In genomic region chr2:152753944-152754711, GRCm38 (mm10) we compare ENCODE assay signal across 8 mouse cellular contexts. TPM values are rescaled to one million over a fixed set of nuclear protein-coding genes. Genes with fewer than 3 reads are reported as not detected.
DNase-seq lines count a peak whose midpoint lies in the region; ATAC-seq lines count a peak whose summit lies in the region.

Gene Cox4i2, plus strand, starts transcription at chr2:152754173.

- H3K4me2 ChIP-seq in forebrain, embryonic 13.5 days = peak within 1 kb of the TSS; percentile 54
- H3K4me2 ChIP-seq in hindbrain, embryonic 14.5 days (replicated peaks) = peak within 1 kb of the TSS; percentile 47
- peak within 1 kb of the TSS; percentile 67 for H3K4me2 ChIP-seq in lung, embryonic 16.5 days (ENCODE audit: low read depth, low read length)
- peak within 1 kb of the TSS; percentile 53 for H3K4me2 ChIP-seq in stomach, embryonic 15.5 days

- H3K27me3 ChIP-seq in forebrain, embryonic 13.5 days = 0 out of 2 replicates have a peak, but pooled peaks cover 10% of the 10 kb centered on the region
- H3K27me3 ChIP-seq in hindbrain, embryonic 14.5 days (ENCODE audit: control insufficient read depth, insufficient read depth, low read length) = no peaks in the 10 kb centered on the region
- H3K27me3 ChIP-seq in lung, embryonic 16.5 days (ENCODE audit: control insufficient read depth, insufficient read depth, low read depth, low read length) = no peaks in the 10 kb centered on the region; the same call in 1 of the 2 replicates
- no peaks in the 10 kb centered on the region for H3K27me3 ChIP-seq in stomach, embryonic 15.5 days (replicated peaks)

- peak within 1 kb of the TSS; percentile 31 for H3K9ac ChIP-seq in forebrain, embryonic 13.5 days
- peak within 1 kb of the TSS; percentile 28; the same call in 1 of the 2 replicates for H3K9ac ChIP-seq in hindbrain, embryonic 14.5 days
- peak within 1 kb of the TSS; percentile 61 for H3K9ac ChIP-seq in lung, embryonic 16.5 days (ENCODE audit: low read length)
- no peak within 1 kb of the TSS for H3K9ac ChIP-seq in stomach, embryonic 15.5 days

- no peak within 1 kb of the TSS for H3K27ac ChIP-seq in forebrain, embryonic 13.5 days
- H3K27ac ChIP-seq in hindbrain, embryonic 14.5 days = no peak within 1 kb of the TSS
- no peak within 1 kb of the TSS for H3K27ac ChIP-seq in lung, embryonic 16.5 days (ENCODE audit: low read length)
- no peak within 1 kb of the TSS for H3K27ac ChIP-seq in stomach, embryonic 15.5 days

- ATAC-seq in forebrain, embryonic 13.5 days = no peak; the same call in 1 of the 2 replicates
- no peak for ATAC-seq in hindbrain, embryonic 14.5 days (ENCODE audit: low FRiP score)
- peak; percentile 59 for ATAC-seq in lung, embryonic 16.5 days (ENCODE audit: low read depth)
- peak; percentile 25; the same call in 1 of the 2 replicates for ATAC-seq in stomach, embryonic 15.5 days (ENCODE audit: insufficient read depth, low FRiP score, low read depth)

- 1% methylated on average over 30 of the region's 30 CpGs for WGBS in forebrain, embryonic 13.5 days
- 2% methylated on average over 30 of the region's 30 CpGs for WGBS in hindbrain, embryonic 14.5 days
- WGBS in lung, embryonic 16.5 days = 5% methylated on average over 30 of the region's 30 CpGs
- WGBS in stomach, embryonic 15.5 days = 5% methylated on average over 30 of the region's 30 CpGs

- peak within 1 kb of the TSS; percentile 20 for H3K4me3 ChIP-seq in forebrain, embryonic 13.5 days
- peak within 1 kb of the TSS; percentile 11 for H3K4me3 ChIP-seq in hindbrain, embryonic 14.5 days (replicated peaks; ENCODE audit: low read length)
- peak within 1 kb of the TSS; percentile 46 for H3K4me3 ChIP-seq in lung, embryonic 16.5 days (ENCODE audit: low read length)
- H3K4me3 ChIP-seq in stomach, embryonic 15.5 days (replicated peaks) = peak within 1 kb of the TSS; percentile 23

- DNase-seq in ZHBTc4 (ENCODE audit: low read depth, low spot score) = peak; percentile 51
- no peak for DNase-seq in hindbrain, embryonic 14.5 days (ENCODE audit: low spot score)
- DNase-seq in layer of hippocampus, postnatal 14 days (ENCODE audit: low spot score in 2 of 2) = no peak
- no peak for DNase-seq in adrenal gland, postnatal 25 days
- DNase-seq in gastrocnemius, adult 18-20 months (ENCODE audit: low spot score) = no peak

- H3K4me1 ChIP-seq in forebrain, embryonic 13.5 days = peaks cover 12% of the 10 kb centered on the region
- peaks cover 12% of the 10 kb centered on the region; the same call in 1 of the 2 replicates for H3K4me1 ChIP-seq in hindbrain, embryonic 14.5 days (replicated peaks; ENCODE audit: control insufficient read depth, insufficient read depth, low read length)
- H3K4me1 ChIP-seq in lung, embryonic 16.5 days (replicated peaks; ENCODE audit: control insufficient read depth, insufficient read depth, low read length) = peaks cover 19% of the 10 kb centered on the region
- H3K4me1 ChIP-seq in stomach, embryonic 15.5 days = peaks cover 14% of the 10 kb centered on the region; the same call in 1 of the 2 replicates

- H3K9me3 ChIP-seq in forebrain, embryonic 13.5 days (replicated peaks) = no peaks in the 10 kb centered on the region
- no peaks in the 10 kb centered on the region for H3K9me3 ChIP-seq in hindbrain, embryonic 14.5 days (ENCODE audit: control insufficient read depth, low read length)
- H3K9me3 ChIP-seq in lung, embryonic 16.5 days (ENCODE audit: control insufficient read depth, low read length) = no peaks in the 10 kb centered on the region
- no peaks in the 10 kb centered on the region for H3K9me3 ChIP-seq in stomach, embryonic 15.5 days

- H3K36me3 ChIP-seq in forebrain, embryonic 13.5 days (ENCODE audit: poor library complexity, severe bottlenecking) = no peaks in the 10 kb centered on the region
- H3K36me3 ChIP-seq in hindbrain, embryonic 14.5 days (replicated peaks; ENCODE audit: control insufficient read depth, insufficient read depth) = no peaks in the 10 kb centered on the region
- H3K36me3 ChIP-seq in lung, embryonic 16.5 days (ENCODE audit: control insufficient read depth, insufficient read depth, low read length) = no peaks in the 10 kb centered on the region
- no peaks in the 10 kb centered on the region for H3K36me3 ChIP-seq in stomach, embryonic 15.5 days

RNA-seq across cellular contexts. Expression of gene Cox4i2, which starts in this region (rescaled TPM):
- 4.4 and 4.8 TPM in 2 replicates for polyA plus RNA-seq in forebrain, embryonic 13.5 days (2015; fragmentation: Nextera tagmentation; extraction: Ambion mirVana)
- polyA plus RNA-seq in hindbrain, embryonic 14.5 days (2014; fragmentation: Nextera tagmentation; extraction: Ambion mirVana) = 5.8 TPM in 2 replicates
- polyA plus RNA-seq in lung, embryonic 16.5 days (2015; fragmentation: Nextera tagmentation; extraction: Ambion mirVana) = 99.6 and 104 TPM in 2 replicates
- polyA plus RNA-seq in stomach, embryonic 15.5 days (2015; fragmentation: Nextera tagmentation; extraction: Ambion mirVana) = 19.0 and 19.5 TPM in 2 replicates
- 1 to 10 TPM; 2.9 to 3.6 TPM for total RNA-seq in layer of hippocampus, postnatal 14 days (2021)
- 4.2 and 4.3 TPM in 2 replicates for total RNA-seq in adrenal gland, postnatal 25 days (2021)
- 1 to 10 TPM; 2.6 to 3.5 TPM for total RNA-seq in gastrocnemius, adult 18-20 months (2021)

Comparison
In these comparisons a context has a peak if more than half of its experiments do, and no peak if none do; other contexts are left out.
1. ATAC-seq: peak in lung, embryonic 16.5 days (single experiment) and stomach, embryonic 15.5 days (single experiment); none in forebrain, embryonic 13.5 days (single experiment) and hindbrain, embryonic 14.5 days (single experiment).
2. Peak in every context shown above with its lines, with median percentiles within 50 percentile points of each other: H3K4me2 ChIP-seq and H3K4me3 ChIP-seq.